Mouse (Mus musculus): Measurements from ENCODE around the gene Apba2.

GRCm38 (mm10) chr7:64588636-64589389, 87.3 kb downstream of the Apba2 start:
- TF ChIP-seq GATA1 (IDR thresholded peaks at IDR 0.05; ENCODE audit: borderline replicate concordance, low read length) = no peak
- TF ChIP-seq FLI1 (IDR thresholded peaks at IDR 0.05; ENCODE audit: low read length) = no peak
